ENCODE assay signal across 20 mouse cellular contexts in the genomic region with DNA sequence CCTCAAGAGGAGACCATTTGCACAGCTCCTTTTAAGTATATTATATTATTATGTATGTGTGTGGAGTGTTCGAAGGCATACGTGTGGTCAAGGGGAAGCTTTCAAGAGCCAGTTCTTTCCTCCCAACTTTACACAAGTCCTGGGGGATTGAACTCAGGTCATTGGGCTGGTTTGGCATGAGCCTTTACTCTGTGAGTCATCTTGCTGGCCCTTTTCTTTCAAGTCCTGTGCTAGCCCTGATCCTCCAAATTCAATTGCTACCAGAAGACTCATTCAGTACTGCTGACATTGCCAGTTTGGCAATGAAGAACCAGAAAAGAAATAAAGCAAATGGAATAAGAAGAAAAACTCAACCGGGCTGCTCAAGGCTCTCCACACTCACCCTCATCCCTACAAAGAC. TPM values are rescaled to one million over a fixed set of nuclear protein-coding genes. Genes with fewer than 3 reads are reported as not detected.
A peak's percentile ranks its signal among the peaks of the same experiment; 100 is the strongest.
DNase-seq lines count a peak whose midpoint lies in the region.
"Had no signal": no experiment of that assay in that cellular context is flagged by ENCODE, and none has a peak within 500 bp of the region (broad histone marks: within the 10 kb centered on the region; RNA-seq: fewer than 3 reads in every experiment).

No protein-coding gene starts in this region.

- peak; percentile 36 for DNase-seq in heart, adult 11 months
- DNase-seq in heart, postnatal 14 days: no peak
- DNase-seq in NIH3T3 (ENCODE audit: low read depth): peak; percentile 70
- peak; percentile 64 for DNase-seq in fibroblast of lung, adult 2 months (ENCODE audit: low read depth)
- DNase-seq in right cerebral cortex, postnatal 4 days: no peak
- no peak for DNase-seq in left cerebral cortex, postnatal 10 days (ENCODE audit: extremely low spot score in 1 of 2, low spot score in 2 of 2)
- no peak for DNase-seq in urinary bladder, postnatal 25 days (ENCODE audit: low spot score)
- DNase-seq: adrenal gland, adult 2 months; adrenal gland, postnatal 10 days; adrenal gland, postnatal 25 days; B cell, adult 2 months; cerebellum, adult 11 months; cerebellum, adult 18-20 months; cerebellum, adult 8-10 months; cerebellum, adult 9-11 months; cerebellum, postnatal 14 days; cerebellum, postnatal 36 days; embryo, embryonic 11 days had no signal

- intact Hi-C loops in heart, postnatal 14 days (cut with DNase I): no loop called here
- intact Hi-C loops in left cerebral cortex, postnatal 10 days (cut with DNase I): no loop called here

RNA-seq across cellular contexts. Expression of gene Pdzrn3, which starts 55.1 kb away (rescaled TPM):
- total RNA-seq in heart, postnatal 14 days (2021): 10 to 100 TPM; 33.4 to 35.0 TPM
- 10 to 100 TPM; 48.3 to 55.1 TPM for total RNA-seq in left cerebral cortex, postnatal 10 days (2021)
- total RNA-seq: CH12.LX; common myeloid progenitor, adult 5-6 weeks had no signal

Comparison
In these comparisons a context has a peak if more than half of its experiments do, and no peak if none do; other contexts are left out.
1. DNase-seq: peak in heart, adult 11 months (single experiment), NIH3T3 (single experiment) and fibroblast of lung, adult 2 months (single experiment); none in heart, postnatal 14 days (0 of 2), right cerebral cortex, postnatal 4 days (single experiment), left cerebral cortex, postnatal 10 days (0 of 2) and urinary bladder, postnatal 25 days (single experiment).